Mouse (Mus musculus): ENCODE results near the gene Cgrrf1. TPM values are rescaled to one million over a fixed set of nuclear protein-coding genes. Genes with fewer than 3 reads are reported as not detected.

The Cgrrf1 gene
- polyA plus RNA-seq (2014; fragmentation: Nextera tagmentation; extraction: Ambion mirVana), result 34.6 and 35.0 TPM in 2 replicates

GRCm38 (mm10) chr14:46831837-46832333 lies at the start of gene Cgrrf1:
Cgrrf1 (plus strand) TSS chr14:46832125.
- Histone ChIP-seq H3K27ac (ENCODE audit: low read depth, low read length) (0 out of 2 replicates have a peak within 1 kb of the TSS, but pooled peaks have one; percentile 24), H3K27me3 (ENCODE audit: control insufficient read depth, insufficient read depth, low read length) (no peaks in the 10 kb centered on the region), H3K9ac (ENCODE audit: low read depth, low read length) (peak within 1 kb of the TSS; percentile 80), H3K4me2 (replicated peaks; ENCODE audit: low read depth, low read length) (peak within 1 kb of the TSS; percentile 72), H3K36me3 (ENCODE audit: control insufficient read depth, insufficient read depth, low read length) (no peaks in the 10 kb centered on the region), H3K9me3 (ENCODE audit: control insufficient read depth, low read length) (no peaks in the 10 kb centered on the region), H3K4me3 (ENCODE audit: low read depth, low read length) (peak within 1 kb of the TSS; percentile 76), H3K4me1 (replicated peaks; ENCODE audit: control insufficient read depth, insufficient read depth, low read length) (no peaks in the 10 kb centered on the region)
- WGBS, result under 1% methylated on average over 32 of the region's 32 CpGs
- DNase-seq (ENCODE audit: low spot score) (peak; percentile 93), ATAC-seq (ENCODE audit: low FRiP score) (peak; percentile 99)

- peaks cover 18% of the 10 kb centered on the region for H3K36me3 ChIP-seq (ENCODE audit: control insufficient read depth, insufficient read depth, low read length)
- H3K27me3 ChIP-seq (ENCODE audit: control insufficient read depth, insufficient read depth, low read length), result no peaks in the 10 kb centered on the region
- peaks cover 4% of the 10 kb centered on the region; the same call in 1 of the 2 replicates for H3K9me3 ChIP-seq (ENCODE audit: control insufficient read depth, low read length)
- ATAC-seq (ENCODE audit: low FRiP score) (no peak), DNase-seq (ENCODE audit: low spot score) (no peak)
- H3K4me2 ChIP-seq (replicated peaks; ENCODE audit: low read depth, low read length), result no peak overlapping the region
- H3K4me1 ChIP-seq (replicated peaks; ENCODE audit: control insufficient read depth, insufficient read depth, low read length), result 0 out of 2 replicates have a peak, but pooled peaks cover 2% of the 10 kb centered on the region
- no peak overlapping the region for H3K4me3 ChIP-seq (ENCODE audit: low read depth, low read length)
- H3K9ac ChIP-seq (ENCODE audit: low read depth, low read length), result no peak overlapping the region
- no peak overlapping the region for H3K27ac ChIP-seq (ENCODE audit: low read depth, low read length)
- 90% methylated on average over 8 of the region's 8 CpGs for WGBS
Measured at GRCm38 (mm10) chr14:46782187-46782828, 49.6 kb upstream of the Cgrrf1 start.

DNA sequence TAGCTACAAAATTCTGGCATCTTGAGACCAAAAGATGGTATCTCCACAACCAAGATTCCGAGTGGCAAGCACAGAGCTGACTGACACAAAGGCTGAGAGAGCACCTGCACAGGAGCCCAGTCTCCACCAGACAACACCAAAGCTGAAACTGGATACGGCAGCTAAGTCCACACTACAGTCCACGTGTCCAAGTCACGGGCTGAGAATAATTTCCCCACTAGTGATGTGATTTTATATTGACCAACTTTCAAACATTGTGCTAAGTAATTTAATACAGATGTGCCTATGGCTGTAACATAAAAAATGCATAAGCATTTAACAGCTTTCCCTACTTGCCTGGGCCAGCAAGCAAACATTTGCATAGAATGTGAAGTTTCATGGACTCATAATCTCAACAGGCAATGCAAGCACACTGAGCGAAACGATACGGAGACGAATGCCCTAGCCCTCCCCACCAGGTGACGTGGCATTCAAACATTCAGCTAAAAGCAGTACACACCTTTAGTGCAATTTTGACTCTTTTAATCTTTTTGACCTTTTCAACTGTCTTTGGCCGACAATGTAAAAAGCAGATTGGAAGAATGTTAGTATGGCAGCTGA lies 48.5 kb upstream of the Cgrrf1 start:
- H3K9ac ChIP-seq (ENCODE audit: low read depth, low read length), result no peak overlapping the region
- H3K4me1 ChIP-seq (replicated peaks; ENCODE audit: control insufficient read depth, insufficient read depth, low read length), result 0 out of 2 replicates have a peak, but pooled peaks cover 2% of the 10 kb centered on the region
- H3K4me3 ChIP-seq (ENCODE audit: low read depth, low read length), result no peak overlapping the region
- H3K4me2 ChIP-seq (replicated peaks; ENCODE audit: low read depth, low read length), result no peak overlapping the region
- peaks cover 15% of the 10 kb centered on the region for H3K36me3 ChIP-seq (ENCODE audit: control insufficient read depth, insufficient read depth, low read length)
- WGBS, result 93% methylated on average over 10 of the region's 10 CpGs
- no peaks in the 10 kb centered on the region for H3K27me3 ChIP-seq (ENCODE audit: control insufficient read depth, insufficient read depth, low read length)
- H3K27ac ChIP-seq (ENCODE audit: low read depth, low read length), result no peak overlapping the region
- ATAC-seq (ENCODE audit: low FRiP score), result no peak
- no peak for DNase-seq (ENCODE audit: low spot score)
- peaks cover 4% of the 10 kb centered on the region; the same call in 1 of the 2 replicates for H3K9me3 ChIP-seq (ENCODE audit: control insufficient read depth, low read length)

DNA sequence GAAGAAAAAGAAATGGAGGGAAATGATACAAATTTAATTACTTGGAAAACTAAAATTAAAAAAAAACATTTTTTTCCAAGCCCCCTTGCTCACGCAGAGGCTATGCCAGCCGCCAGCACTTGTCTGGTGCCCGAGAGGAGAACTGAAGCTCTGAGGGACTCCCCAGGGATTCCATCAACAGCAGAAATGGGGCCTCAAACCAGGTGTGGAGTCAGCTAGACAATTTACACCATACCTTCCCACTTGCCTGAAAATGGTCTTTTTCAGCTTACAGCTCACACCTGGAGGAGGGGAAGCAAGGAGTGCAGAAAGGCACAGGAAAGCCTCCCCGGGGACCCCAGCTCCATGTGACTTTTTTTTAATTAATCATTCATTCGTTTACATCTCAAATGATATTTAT lies 46.7 kb upstream of the Cgrrf1 start:
- H3K27ac ChIP-seq (ENCODE audit: low read depth, low read length), result no peak overlapping the region
- no peak overlapping the region for H3K4me3 ChIP-seq (ENCODE audit: low read depth, low read length)
- H3K36me3 ChIP-seq (ENCODE audit: control insufficient read depth, insufficient read depth, low read length), result no peaks in the 10 kb centered on the region
- no peak overlapping the region for H3K9ac ChIP-seq (ENCODE audit: low read depth, low read length)
- H3K9me3 ChIP-seq (ENCODE audit: control insufficient read depth, low read length), result no peaks in the 10 kb centered on the region
- H3K27me3 ChIP-seq (ENCODE audit: control insufficient read depth, insufficient read depth, low read length), result no peaks in the 10 kb centered on the region
- DNase-seq (ENCODE audit: low spot score) (no peak), ATAC-seq (ENCODE audit: low FRiP score) (no peak)
- no peak overlapping the region for H3K4me2 ChIP-seq (replicated peaks; ENCODE audit: low read depth, low read length)
- 92% methylated on average over 5 of the region's 5 CpGs for WGBS
- H3K4me1 ChIP-seq (replicated peaks; ENCODE audit: control insufficient read depth, insufficient read depth, low read length), result 0 out of 2 replicates have a peak, but pooled peaks cover 2% of the 10 kb centered on the region

- Histone ChIP-seq H3K27ac (ENCODE audit: low read depth, low read length) (peak overlapping the region; percentile 99; the same call in 1 of the 2 replicates), H3K9ac (ENCODE audit: low read depth, low read length) (peak overlapping the region; percentile 100), H3K4me1 (replicated peaks; ENCODE audit: control insufficient read depth, insufficient read depth, low read length) (0 out of 2 replicates have a peak, but pooled peaks cover 2% of the 10 kb centered on the region), H3K27me3 (ENCODE audit: control insufficient read depth, insufficient read depth, low read length) (no peaks in the 10 kb centered on the region), H3K4me3 (ENCODE audit: low read depth, low read length) (peak overlapping the region; percentile 93), H3K4me2 (replicated peaks; ENCODE audit: low read depth, low read length) (peak overlapping the region; percentile 67), H3K9me3 (ENCODE audit: control insufficient read depth, low read length) (no peaks in the 10 kb centered on the region), H3K36me3 (ENCODE audit: control insufficient read depth, insufficient read depth, low read length) (no peaks in the 10 kb centered on the region)
- DNase-seq (ENCODE audit: low spot score) (no peak), ATAC-seq (ENCODE audit: low FRiP score) (peak; percentile 1; the same call in 1 of the 2 replicates)
- under 1% methylated on average over 11 of the region's 11 CpGs for WGBS
Measured at GRCm38 (mm10) chr14:46787454-46787786, 44.5 kb upstream of the Cgrrf1 start.

GRCm38 (mm10) chr14:46787787-46788504 lies 44.0 kb upstream of the Cgrrf1 start, which contains the start of gene Cnih1:
Cnih1 (minus strand) TSS chr14:46788411.
- peak within 1 kb of the TSS; percentile 93 for H3K4me3 ChIP-seq (ENCODE audit: low read depth, low read length)
- ATAC-seq (ENCODE audit: low FRiP score) (peak; percentile 98), DNase-seq (ENCODE audit: low spot score) (peak; percentile 95)
- H3K4me2 ChIP-seq (replicated peaks; ENCODE audit: low read depth, low read length), result peak within 1 kb of the TSS; percentile 67
- no peaks in the 10 kb centered on the region for H3K9me3 ChIP-seq (ENCODE audit: control insufficient read depth, low read length)
- peak within 1 kb of the TSS; percentile 100 for H3K9ac ChIP-seq (ENCODE audit: low read depth, low read length)
- H3K27ac ChIP-seq (ENCODE audit: low read depth, low read length), result peak within 1 kb of the TSS; percentile 99
- H3K4me1 ChIP-seq (replicated peaks; ENCODE audit: control insufficient read depth, insufficient read depth, low read length), result 0 out of 2 replicates have a peak, but pooled peaks cover 2% of the 10 kb centered on the region
- WGBS, result under 1% methylated on average over 80 of the region's 86 CpGs
- no peaks in the 10 kb centered on the region for H3K36me3 ChIP-seq (ENCODE audit: control insufficient read depth, insufficient read depth, low read length)
- no peaks in the 10 kb centered on the region for H3K27me3 ChIP-seq (ENCODE audit: control insufficient read depth, insufficient read depth, low read length)

DNA sequence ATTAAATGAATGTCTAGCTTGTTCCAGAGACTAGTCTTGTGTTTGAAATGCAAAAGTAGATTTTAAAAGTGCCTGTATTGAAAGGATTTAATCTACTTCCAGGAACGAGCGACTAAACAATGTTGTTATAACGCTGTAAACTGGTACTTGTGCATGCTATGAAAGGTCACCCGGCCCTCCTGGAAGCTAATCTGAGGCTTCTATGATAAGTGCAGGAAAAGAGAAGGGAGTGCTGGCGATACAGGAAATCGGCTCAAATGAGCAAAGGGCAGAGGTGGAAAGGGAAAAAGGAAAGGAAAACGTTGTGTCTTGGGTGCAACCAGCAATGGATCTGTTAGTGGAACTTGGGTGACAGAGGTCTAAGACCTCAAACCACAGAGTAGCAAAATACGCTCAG lies 43.4 kb upstream of the Cgrrf1 start:
- Histone ChIP-seq H3K4me1 (replicated peaks; ENCODE audit: control insufficient read depth, insufficient read depth, low read length) (0 out of 2 replicates have a peak, but pooled peaks cover 2% of the 10 kb centered on the region), H3K4me3 (ENCODE audit: low read depth, low read length) (peak overlapping the region; percentile 93; the same call in 1 of the 2 replicates), H3K9me3 (ENCODE audit: control insufficient read depth, low read length) (no peaks in the 10 kb centered on the region), H3K27me3 (ENCODE audit: control insufficient read depth, insufficient read depth, low read length) (no peaks in the 10 kb centered on the region), H3K27ac (ENCODE audit: low read depth, low read length) (peak overlapping the region; percentile 99; the same call in 1 of the 2 replicates), H3K4me2 (replicated peaks; ENCODE audit: low read depth, low read length) (no peak overlapping the region), H3K9ac (ENCODE audit: low read depth, low read length) (no peak overlapping the region), H3K36me3 (ENCODE audit: control insufficient read depth, insufficient read depth, low read length) (no peaks in the 10 kb centered on the region)
- DNase-seq (ENCODE audit: low spot score), result no peak
- peak; percentile 28 for ATAC-seq (ENCODE audit: low FRiP score)
- 32% methylated on average over 8 of the region's 8 CpGs for WGBS

GRCm38 (mm10) chr14:46790303-46790702 lies 41.6 kb upstream of the Cgrrf1 start:
- H3K36me3 ChIP-seq (ENCODE audit: control insufficient read depth, insufficient read depth, low read length), result no peaks in the 10 kb centered on the region
- no peak overlapping the region for H3K9ac ChIP-seq (ENCODE audit: low read depth, low read length)
- WGBS, result 77% methylated on average over 4 of the region's 4 CpGs
- H3K27ac ChIP-seq (ENCODE audit: low read depth, low read length), result no peak overlapping the region
- ATAC-seq (ENCODE audit: low FRiP score), result no peak
- 0 out of 2 replicates have a peak, but pooled peaks cover 2% of the 10 kb centered on the region for H3K4me1 ChIP-seq (replicated peaks; ENCODE audit: control insufficient read depth, insufficient read depth, low read length)
- H3K4me2 ChIP-seq (replicated peaks; ENCODE audit: low read depth, low read length), result no peak overlapping the region
- no peak for DNase-seq (ENCODE audit: low spot score)
- no peaks in the 10 kb centered on the region for H3K9me3 ChIP-seq (ENCODE audit: control insufficient read depth, low read length)
- no peaks in the 10 kb centered on the region for H3K27me3 ChIP-seq (ENCODE audit: control insufficient read depth, insufficient read depth, low read length)
- H3K4me3 ChIP-seq (ENCODE audit: low read depth, low read length), result no peak overlapping the region
